Mouse (Mus musculus): ENCODE measurements around the gene Unc13a.

GRCm38 (mm10) chr8:71680471-71680870, 8.9 kb upstream of the Unc13a start:
- TF ChIP-seq POLR2A (IDR thresholded peaks at IDR 0.05; ENCODE audit: low read depth, low read length): no peak
- TF ChIP-seq CTCF (IDR thresholded peaks at IDR 0.05; ENCODE audit: extremely low read depth, insufficient read depth, insufficient read length, insufficient replicate concordance): no peak
